Mouse (Mus musculus) urinary bladder, adult 18-20 months (tissue): Measurements from ENCODE around the gene Actl7b.

ENCODE experiments used
- DNase-seq, 2 experiments: peaks; one replicate each; pipeline ENCODE4 v3.0.0; 2022; ENCODE audit warnings: low spot score in 2 of 2, mixed read lengths in 2 of 2

Gene Actl7b

DNA sequence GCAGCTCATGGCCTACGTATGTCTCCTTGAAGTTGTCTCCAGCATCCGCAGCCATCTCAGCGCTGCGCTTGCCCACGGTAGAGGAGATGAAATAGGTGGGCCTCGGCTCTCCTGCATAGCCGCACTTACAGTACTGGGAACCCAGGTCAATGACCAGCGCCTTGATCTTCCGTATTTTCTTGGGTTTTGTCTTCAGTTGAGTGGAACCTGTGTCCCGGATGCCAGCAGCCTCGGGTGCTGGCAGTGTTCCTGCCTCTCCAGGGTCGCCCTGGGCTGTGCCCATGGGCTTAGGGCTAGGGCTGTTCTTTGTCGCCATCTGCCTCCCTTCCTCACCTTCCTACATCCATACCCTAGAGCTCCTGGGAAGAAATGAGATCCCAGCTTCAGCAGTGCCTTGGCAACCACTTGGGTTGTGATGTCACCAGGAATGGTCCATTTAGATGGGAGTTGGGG is at the start of gene Actl7b:
TSS of gene Actl7b (minus strand) at position 403 of the 453 bp plus-strand sequence.
- DNase-seq, result no peak

DNA sequence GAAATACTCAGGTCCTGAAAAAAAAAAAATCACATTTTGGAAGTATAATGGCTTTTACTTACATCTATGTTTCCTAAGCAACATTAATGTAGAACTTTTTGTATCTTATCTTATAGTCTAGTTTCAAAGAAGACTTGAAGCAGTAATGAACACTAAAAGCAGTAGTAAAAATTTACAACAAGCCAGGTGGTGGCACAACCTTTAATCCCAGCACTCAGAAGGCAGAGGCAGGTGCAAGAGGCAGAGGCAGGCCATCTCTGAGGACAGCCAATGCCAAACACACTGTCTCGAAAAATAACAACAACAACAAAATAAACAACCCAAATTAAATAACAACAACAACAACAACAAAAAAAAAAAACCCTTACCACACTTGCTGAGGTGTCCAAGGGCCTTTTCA is 29.8 kb upstream of the Actl7b start:
- no peak for DNase-seq

- DNase-seq, result no peak
These were observed 27.7 kb upstream of the Actl7b start for GRCm38 (mm10) chr4:56768913-56769312.

DNA sequence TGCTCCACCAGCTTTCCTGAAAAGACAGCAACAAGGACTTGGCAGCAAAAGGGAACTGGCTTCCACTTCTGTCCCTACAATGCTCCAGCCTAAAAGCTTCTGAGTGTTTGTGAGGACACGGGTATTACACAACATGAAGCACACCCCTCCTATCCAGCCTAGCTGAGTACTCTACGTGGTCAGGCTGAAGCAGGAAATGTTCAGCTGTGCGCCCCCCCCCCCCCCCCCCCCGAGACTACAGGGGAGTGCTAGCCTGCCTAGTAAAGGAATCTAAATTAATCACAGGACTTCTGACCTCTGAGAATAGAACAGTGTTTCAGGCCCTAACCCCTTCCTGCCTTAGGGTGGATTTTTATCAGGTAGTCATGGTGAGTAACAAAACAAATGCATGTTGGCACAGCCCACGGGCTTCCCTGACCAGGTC is 26.6 kb upstream of the Actl7b start:
- no peak for DNase-seq

DNA sequence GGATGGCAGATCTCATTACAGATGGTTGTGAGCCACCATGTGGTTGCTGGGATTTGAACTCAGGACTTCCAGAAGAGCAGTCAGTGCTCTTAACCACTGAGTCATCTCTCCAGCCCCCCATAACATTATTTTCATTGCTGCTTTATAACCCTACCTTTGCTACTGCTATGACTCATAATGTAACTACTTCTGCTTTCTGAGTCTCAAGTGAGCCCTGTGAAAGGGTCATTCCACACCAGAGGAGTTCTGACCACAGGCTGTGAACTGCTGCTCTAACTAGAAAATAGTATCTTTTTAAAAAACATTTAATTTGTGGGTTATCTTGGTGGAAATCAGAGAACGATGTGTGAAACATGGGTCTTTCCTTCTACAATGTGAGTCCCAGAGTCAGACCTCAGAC is 16.4 kb upstream of the Actl7b start:
- no peak for DNase-seq

GRCm38 (mm10) chr4:56756966-56757600 is 15.8 kb upstream of the Actl7b start:
- no peak for DNase-seq

DNA sequence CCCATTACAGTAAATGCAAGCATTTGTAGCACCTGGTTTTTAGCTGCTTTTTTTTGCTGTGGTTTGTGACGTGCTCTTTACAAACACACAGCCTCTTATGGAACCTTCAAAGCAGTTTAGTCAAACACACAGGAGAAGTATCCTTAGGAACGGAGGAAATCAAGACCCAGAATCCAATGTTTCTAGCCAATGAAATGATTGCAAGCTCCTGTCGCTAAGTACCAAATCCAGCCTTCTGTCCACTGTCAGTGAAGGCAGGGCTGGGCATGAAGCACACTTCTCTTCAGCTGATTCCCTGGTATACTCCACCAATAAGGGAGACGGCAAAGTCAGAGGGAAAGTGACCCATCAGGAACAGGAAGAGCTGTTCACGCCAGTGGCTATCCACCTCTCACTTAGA is 14.8 kb upstream of the Actl7b start:
- DNase-seq, result no peak

DNA sequence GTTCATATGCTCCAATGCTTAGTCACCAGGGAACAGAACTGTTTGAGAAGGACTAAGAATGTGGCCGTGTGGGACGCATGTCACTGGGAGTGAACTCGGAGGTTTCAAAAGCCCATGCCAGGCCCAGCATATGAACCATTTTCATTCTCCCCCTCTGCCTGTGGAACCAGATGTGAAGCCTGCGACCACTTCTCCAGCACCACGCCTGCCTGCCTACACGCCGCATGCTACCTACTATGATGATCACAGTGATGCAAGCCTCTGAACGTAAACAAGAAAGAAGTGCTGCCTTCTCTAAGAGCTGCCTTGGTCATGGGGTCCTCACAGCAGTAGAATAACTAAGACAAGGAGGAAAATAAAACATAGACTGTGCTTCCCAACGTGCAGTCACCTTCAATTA is 6.2 kb upstream of the Actl7b start:
- no peak for DNase-seq

DNA sequence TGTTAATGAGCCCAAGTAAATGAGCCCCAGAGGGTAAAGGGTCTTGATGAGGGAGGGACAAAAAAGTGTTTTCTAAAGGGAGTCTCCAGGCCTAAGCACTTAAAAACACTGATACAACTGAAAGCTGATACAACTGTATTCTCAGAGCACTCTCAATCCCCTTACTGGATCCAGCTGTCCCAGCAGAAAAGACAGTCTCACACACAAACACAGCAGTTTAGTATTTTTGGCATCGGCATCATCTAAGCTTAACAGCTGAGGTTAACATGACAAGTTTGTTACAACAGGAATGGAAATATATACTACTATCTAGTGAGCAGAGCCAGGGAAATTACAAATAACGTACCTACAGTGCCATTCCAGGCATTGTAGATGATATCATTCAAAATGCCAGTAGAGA is 5.1 kb upstream of the Actl7b start:
- DNase-seq, result no peak

GRCm38 (mm10) chr4:56743363-56744195 is 2.3 kb upstream of the Actl7b start, which contains the start of gene Actl7a:
Gene Actl7a (plus strand): TSS chr4:56743413.
- no peak for DNase-seq

DNA sequence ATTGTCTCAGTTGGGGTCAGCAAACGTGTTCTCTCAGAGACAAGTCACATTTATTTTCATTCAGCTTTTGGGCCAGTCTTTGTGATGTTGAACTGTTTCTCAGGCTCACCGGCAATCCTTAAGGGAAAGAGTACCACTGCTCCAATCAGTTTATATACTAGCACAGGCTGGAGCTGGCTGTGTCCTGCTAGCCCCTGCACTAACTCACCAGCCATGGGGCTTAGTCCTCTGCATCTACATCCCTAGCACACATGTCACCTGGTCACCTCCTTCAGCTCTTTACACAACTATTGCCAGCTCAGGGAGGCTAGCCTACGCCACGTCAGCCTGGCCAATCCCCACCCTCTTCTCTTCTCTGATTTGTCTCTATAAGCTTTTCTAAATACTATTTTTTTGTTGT is 1.5 kb upstream of the Actl7b start:
- no peak for DNase-seq

DNA sequence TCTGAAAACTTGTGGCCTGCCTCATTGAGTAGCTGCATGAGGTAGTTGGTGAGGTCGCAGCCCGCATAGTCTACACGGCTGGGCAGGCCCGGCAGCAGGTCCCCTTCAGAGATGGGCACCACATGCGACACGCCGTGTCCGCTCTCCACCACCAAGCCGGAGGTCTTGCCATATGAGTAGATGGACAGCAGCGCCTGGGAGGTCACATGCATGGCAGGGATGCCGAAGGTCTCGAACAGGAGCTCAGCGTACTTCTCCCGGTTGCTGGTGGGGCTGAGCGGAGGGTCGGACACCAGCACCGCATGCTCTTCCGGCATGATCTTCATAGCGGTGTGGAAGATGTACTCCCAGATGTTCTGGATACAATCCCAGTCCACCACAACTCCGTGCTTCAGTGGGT is 632 bp downstream of the Actl7b start:
- DNase-seq, result no peak

DNA sequence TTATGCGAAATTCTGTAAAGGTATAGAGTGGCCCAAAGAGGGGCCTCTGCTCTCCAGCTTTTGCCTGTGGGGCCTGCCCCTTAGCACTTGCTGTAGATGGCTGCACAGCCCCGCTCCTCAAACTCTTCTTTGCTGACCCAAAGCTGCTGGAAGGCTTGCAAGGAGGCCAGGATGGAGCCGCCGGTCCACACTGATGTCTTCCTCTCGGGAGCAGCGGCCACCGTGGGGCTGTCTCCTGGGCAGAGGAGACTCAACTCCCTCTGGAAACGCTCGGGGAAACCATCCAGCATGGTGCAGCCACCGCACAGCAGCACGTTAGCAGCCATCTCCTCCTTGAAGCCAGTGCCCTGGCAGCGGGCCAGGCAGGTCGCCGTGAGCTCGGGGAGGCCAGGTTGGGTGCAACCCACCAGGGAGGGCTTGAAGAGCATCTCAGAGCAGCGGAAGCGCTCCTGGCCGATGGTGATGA is 1.2 kb downstream of the Actl7b start, which contains the start of gene Gm26657:
TSS of gene Gm26657 (plus strand) at position 51 of the 466 bp plus-strand sequence.
- no peak for DNase-seq

- DNase-seq, result no peak
These were observed 15.4 kb downstream of the Actl7b start for GRCm38 (mm10) chr4:56725839-56726238.

- no peak for DNase-seq
These were observed 18.0 kb downstream of the Actl7b start for GRCm38 (mm10) chr4:56723237-56723636.

GRCm38 (mm10) chr4:56722346-56722745 is 18.9 kb downstream of the Actl7b start:
- DNase-seq, result no peak

GRCm38 (mm10) chr4:56721469-56721868 is 19.8 kb downstream of the Actl7b start:
- no peak for DNase-seq

DNA sequence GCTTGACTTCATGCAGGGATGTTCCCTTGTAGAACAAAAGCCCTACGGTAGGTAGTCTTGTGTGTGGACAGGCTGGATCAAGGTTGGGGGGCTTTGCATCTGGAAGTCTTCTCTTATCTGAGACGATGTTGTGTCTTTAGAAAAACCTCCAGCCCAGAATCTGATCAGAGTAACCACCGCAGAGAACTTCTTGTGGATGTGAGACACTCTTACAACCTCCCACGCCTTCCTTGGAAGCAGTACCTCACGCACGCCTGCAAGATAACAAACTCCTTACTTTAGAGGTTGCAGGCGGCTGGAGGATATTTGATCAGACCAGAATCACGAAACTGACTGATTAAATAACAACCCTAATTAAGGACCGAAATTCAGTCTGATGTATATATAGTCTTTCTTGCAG is 20.8 kb downstream of the Actl7b start:
- no peak for DNase-seq

GRCm38 (mm10) chr4:56719456-56719855 is 21.8 kb downstream of the Actl7b start:
- no peak for DNase-seq

DNA sequence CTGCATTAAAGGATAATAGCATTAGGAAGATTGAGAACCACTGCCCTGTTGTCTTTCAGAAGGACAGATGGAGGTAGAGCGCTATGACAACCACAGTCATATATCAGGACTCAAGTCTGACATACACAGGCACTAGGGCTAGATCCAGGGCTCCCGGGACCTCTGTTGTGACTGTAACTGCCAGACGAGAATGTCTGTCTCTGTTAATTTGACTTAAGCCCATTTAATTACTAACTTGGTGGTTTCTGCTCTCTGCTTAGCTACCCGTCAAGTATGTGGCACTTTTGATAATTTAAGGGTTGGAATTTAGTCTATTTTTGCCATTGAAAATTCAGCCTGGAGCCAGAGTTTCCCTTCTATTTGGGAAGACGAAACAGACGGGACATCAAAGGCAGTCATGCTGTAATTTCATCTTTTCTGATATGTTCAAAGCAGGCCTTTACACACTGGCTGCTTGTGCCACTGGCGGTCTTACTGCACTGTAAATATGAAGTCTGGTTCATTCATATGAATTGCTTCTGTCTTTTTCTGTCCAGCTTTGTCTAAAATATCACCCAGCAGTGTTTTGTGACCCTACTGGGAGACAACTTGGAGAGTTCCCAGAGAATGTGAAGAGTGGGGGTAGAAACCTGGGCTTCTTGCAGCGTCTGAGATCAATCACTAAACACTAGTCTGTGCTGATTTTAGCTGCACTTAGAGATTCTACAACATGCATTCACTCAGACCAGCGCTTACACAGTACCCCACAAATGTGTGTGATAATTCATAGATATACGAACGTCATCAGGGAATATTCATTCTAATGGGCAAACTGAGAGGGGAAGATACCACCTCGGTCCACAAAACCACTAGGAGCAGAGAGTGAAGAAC is 22.4 kb downstream of the Actl7b start:
- DNase-seq, result no peak

- DNase-seq, result no peak
These were observed 23.3 kb downstream of the Actl7b start for GRCm38 (mm10) chr4:56717932-56718331.

DNA sequence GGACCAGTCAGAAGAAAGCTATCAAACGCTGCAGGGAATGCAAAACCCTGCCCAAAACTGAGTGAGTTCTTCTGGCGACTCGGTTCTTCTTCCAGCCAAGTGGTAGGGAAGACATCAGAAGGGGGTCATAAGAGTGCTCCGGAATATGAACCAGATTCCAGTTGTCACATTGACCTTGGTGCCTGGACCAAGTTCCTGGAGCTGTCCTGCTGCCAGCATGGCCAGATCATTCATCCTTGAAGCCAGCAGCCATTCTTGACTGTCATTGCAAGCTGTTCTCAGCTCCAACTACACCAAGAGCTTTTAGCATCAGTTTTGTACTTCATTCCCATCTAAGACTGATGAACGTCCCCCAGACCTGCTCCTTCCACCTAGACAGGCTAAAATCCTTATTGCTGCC is 24.4 kb downstream of the Actl7b start:
- no peak for DNase-seq
